Mouse (Mus musculus) embryo, embryonic 11.5 days (tissue): ENCODE data around the gene Slc6a19.
"Not testable (repeated sequence)": the region's sequence is repeated elsewhere in the genome, so short reads cannot be mapped to it uniquely, and the experiment has no call there.

Experiments
- DNase-seq: peaks from one replicate; pipeline ENCODE4 v3.0.0-alpha.2; 2012; ENCODE audit warnings: low read depth, low spot score

Slc6a19 gene

DNA sequence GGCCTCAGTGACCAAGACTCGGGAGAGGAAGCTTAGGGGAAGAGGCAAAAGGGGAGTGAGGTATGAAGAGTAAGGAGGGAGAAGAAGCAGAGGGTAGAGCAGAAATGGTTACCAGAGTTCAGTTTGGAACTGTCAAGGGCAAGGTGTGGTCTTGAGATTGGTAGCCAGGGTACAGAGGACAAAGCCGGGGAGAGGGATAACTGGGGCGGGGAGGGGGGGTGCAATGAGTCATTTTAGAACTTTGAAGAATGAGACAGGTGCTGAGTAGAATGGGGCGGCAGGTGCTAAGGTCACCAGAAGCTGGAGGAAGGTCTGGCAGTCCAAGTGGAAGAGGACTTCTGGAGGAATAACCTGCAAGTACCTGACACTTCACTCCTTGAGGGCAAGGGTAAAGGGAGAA, 8.5 kb upstream of the Slc6a19 start:
- no peak for DNase-seq

DNA sequence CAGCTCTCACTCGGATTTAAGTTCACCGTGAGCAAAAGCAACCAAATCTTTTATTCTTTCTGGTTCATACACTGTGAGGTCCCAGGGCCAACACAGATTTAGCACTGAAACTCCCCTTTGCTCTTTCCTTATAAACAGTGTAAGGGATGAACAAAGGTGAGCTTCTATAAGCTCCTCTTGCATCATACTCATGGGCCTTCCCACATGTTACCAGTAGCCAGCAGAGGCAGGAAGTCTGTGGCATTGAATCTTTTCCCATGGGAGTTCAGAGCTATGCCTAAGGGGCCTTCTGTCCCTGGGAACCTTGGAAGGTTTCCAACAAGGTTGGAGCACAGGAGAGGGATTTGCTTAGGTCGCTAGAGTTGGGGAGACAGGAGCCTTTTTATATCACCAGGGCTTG, 7.6 kb upstream of the Slc6a19 start:
- DNase-seq, result no peak

DNA sequence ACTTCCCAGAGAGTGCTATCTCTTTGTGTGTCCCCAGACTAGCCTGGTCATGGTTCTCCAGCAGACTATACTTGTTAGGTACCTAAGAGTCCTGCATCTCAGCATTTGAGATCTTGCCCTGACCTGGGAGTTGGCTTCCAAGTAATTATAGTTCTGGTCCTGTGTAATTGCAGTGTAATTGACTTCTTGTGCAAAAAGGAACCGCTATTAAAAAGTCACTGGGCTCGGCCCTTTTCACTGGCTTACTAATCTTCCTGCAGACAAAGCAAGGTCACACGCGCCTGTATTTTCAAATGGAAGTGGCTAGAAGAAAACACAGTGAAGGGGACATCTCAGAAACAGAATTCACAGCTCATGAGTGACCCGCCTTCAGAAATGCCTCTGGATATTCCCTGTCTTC, 7.1 kb upstream of the Slc6a19 start:
- no peak for DNase-seq

DNA sequence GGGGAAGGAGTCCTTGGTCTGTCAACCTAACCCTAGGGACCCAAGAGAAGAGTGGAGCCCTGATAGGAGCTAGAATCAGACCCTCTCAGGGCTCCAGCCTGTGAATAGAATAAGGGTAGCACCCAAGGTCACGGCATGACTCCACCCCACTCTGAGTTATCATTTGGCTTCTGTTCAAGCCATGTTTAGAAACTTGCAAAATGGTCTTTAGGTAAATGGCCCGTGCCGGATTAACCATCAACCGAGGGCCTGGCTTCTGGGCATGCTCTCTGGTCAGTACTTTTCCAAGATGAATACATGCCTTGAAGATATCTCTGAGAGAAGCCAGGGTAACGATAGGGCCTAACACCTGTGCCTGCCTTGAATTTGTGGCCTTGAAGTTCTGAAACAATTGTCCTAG, 6.6 kb upstream of the Slc6a19 start:
- no peak for DNase-seq

DNA sequence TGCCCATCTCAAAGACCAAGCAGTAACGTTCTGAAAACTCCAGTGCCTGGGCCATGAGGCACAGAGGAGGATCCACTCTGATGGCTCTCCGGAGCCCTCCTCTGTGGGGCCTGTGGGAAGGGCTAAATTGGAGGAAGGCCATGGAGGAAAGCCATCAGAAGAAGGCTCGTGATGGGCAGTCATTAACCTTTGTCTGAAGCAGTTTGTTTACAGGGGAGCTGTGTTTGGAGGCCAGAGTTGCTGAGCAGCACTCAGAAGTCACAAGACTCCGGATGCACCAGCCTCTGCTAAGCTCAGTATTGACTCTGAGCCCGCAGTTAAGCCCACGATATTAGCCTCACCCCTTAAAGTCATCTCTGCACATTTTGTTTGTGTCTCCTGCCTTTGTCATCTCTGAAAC, 4.8 kb upstream of the Slc6a19 start:
- no peak for DNase-seq

DNA sequence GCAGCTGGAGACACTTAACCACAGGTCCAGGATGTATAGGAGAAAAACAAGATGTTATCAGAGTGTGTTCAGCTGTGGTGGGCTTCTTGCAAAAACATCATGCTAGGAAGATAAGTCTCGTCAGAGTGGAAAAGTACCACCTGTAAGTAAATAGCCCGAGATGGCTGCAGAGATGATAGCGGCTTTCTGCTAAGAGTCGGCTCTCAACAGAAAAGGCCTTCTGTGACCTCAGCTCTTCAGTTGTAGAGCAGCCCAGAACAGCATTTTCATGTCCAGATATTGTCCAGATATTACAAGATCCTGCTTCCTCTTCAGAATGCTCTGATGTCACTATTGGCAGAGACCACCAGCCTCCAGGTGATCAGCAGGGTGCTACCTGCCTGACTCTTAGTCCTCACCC, 1.2 kb downstream of the Slc6a19 start:
- not testable (repeated sequence) for DNase-seq

DNA sequence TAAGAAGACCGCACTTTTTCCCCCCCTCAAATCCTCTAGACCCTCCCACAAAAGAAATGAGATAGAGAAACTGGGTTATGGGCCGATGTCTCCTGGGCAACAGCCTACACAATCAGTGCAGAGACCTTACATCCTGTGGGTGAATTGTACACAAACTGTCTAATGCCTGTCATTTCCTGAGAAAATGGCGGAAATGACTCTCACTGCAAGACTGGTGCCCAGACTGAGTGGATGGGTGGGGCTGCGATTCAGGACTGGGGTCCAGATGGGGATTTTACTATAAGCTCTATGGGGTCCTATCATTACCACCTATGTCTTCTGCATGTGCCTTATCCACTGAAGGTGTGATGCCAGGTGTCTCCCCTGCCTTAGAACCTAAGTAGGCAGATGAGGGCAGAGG, 1.9 kb downstream of the Slc6a19 start:
- no peak for DNase-seq

DNA sequence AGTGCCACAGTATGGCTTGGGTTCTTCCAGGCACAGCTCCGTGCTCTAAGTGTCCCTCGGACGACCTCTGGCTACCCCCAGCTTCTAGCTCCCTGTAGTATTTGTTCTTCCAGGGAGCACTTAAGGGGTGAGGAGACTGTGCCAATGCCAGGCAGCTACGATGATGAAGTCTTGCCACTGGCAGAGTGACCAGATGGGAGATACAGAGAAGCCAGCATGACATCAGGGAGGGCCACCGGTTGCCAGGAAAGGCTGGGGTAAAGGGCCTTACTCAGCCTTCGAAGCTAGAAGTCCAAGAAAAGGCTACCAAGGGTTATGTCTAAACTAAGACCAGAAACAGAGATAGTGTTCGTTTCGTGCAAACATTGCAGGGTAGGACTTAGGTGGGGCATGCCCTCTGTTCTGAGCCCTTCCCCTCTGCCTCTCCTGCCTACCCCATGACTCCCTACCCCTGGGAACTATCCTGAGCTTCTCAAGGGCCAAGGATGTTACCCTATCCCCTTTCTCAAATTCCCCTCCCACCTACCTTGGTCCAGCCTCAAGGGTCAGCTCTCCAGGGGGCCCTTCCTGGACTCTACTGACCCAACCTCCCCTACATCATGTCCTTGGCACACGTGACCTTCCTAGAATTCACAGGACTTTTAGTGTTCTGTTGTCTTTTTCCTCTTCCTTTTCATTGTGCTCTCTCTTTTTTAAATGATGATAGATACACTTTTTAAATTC, 3.3 kb downstream of the Slc6a19 start:
- no peak for DNase-seq

DNA sequence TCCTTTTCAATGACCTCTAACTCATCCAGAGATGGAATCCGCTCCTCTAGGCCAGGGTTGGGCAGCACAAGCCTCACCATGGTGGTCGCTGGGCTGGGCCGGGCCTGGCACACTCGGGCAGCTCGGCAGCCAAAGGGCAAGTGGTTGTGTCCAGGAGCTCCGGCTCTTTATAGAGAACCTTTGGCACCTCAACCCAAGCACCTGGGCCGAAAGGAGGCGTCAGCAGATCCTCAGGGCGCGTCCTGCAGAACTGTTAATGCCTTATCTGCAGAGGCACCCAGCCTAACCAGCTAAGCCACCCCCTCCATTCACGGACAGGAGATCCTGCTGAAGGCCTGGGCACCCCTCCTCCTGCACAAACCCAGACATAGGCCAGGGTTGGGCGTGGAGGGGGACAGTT, 4.1 kb downstream of the Slc6a19 start:
- no peak for DNase-seq

DNA sequence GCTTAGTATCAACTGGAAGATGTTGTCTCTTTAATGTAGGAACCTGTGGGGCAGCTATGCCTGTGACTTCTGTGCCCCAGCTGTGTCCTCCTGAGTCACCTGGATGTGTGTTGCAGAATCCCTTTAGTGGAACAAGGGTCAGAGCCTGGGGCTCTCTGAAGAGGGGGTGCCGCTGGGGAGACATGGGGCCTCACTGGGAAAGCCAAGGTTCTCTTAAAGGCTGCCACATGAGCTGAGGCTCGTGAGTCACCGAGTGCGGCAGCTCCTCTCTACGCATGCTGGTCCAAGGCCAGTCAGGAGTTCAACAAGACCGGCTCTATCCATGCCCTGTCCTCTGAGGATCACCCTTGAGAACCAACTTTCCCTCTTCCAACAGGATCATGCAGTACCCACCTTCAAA, 5.0 kb downstream of the Slc6a19 start:
- no peak for DNase-seq

DNA sequence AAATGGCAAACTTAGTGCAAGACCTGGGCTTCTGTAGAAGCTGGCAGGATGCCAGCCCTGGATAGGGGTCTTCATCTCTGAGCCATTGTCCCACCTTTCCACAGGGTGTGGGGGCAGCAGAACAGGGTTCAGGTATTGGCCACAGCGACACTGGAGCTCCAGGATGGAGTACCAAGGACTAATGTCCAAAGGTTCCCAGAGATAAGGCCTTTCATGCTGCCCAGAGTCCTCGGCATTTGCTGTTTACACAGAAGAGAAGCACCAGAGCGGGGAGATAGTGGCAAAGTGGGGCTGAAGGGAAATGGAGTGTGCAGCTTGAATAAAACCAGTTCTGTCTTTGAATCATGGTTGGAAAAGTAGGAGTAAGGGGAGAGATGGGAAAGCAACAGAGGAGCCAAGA, 8.1 kb downstream of the Slc6a19 start:
- no peak for DNase-seq

DNA sequence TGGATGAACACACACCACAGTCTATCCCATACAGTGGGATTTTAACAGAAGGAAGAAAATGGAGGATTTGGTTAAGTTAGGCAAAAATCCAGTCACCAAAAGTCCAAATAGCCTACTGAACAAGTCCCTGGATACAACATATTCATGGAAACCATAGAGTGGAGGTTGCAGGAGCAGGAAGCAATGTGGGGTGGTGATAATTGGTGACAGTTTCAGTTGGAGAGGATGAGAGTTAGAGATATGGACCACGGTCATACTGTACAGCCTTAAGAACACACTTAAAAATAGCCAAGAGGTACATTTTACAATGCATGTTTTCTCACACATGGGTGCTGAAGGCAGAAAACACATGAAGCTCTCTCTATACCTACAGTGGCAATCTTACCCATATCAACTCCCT, 9.7 kb downstream of the Slc6a19 start:
- no peak for DNase-seq

DNA sequence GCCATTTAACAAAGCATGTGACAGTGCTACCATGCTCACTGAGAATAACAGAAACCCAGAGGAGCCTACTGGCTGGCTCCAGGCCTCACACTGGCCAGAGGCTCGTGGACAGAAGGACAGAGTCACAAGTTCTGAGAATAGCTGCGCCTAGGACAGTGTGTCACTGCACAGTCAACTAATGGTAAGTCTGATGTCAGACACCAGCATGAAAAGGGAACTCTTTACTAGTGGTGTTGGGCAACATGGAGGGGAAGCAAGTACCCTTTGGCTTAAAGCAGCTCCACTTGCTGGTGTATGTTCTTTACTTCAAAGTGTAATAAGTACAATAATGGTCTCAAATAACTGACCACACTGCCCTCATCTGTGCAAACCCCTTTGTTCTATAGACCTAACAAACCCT, 11.3 kb downstream of the Slc6a19 start:
- no peak for DNase-seq

DNA sequence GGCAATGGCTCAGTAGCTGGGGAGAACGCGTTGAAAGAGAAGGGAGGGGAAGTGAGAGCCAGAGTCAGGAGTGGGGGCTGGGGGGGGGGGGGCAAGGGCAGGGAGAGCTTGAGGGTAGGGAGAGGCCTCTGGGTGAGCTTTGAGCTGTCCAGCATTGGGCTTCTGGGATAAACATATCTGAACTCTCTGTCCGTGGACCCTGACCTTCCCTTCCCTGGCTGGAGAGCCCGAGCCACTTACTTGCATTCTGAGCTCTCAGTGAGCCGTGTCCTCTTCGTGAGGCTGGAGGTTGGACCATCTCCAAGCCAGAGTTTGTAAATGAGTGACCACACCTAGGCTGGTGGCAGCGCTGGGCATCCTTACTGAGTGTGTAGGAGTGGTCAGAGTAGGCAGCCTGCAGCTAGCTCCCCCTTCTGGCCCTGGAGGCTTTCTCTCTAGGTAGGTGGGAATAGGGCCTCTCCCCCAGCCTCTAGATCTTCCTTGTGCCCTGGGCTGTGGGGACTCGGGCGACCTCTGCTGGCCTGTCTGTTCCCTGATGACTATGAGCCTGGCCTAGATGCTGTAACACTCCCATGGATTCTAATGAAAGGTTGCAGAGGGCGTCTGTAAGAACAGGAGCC, 12.3 kb downstream of the Slc6a19 start:
- peak; percentile 51 for DNase-seq

DNA sequence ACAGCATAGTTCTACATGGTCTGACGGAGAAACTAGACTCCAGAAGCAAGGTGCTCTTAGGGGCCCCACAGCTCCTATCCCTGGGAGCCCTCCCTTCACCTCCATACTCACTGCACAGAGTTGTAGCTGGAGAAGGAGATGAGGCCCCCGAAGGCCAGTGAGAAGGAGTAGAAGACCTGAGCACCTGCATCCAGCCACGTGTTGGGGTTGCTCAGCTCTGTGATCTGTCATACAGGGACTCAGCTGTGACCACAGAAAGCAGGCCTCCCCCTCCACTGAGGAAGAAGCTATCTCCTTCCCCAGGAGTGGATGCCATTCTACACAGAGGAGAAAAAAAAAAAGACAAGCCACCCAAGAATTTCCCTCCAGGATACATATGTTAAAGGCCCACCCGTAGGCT, 15.7 kb downstream of the Slc6a19 start:
- DNase-seq, result no peak

DNA sequence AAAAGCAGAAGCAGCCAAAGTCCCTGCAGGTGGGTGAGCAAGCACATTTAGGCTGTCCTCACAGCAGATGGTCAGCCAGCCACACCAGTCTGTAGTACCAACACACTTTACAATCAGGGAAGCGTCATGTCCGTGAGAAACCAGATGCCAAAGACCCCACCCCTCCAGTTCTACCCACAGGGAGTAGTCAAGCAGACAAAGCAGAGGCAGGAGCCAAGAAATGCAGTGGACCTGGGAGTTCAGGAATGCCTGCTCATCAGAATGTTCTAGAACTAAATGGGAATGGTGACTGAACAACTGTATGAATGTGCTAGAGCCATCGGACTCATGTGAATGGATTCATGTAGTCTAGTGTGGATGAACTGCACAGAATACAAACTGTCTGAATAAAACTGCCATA, 17.1 kb downstream of the Slc6a19 start:
- no peak for DNase-seq

DNA sequence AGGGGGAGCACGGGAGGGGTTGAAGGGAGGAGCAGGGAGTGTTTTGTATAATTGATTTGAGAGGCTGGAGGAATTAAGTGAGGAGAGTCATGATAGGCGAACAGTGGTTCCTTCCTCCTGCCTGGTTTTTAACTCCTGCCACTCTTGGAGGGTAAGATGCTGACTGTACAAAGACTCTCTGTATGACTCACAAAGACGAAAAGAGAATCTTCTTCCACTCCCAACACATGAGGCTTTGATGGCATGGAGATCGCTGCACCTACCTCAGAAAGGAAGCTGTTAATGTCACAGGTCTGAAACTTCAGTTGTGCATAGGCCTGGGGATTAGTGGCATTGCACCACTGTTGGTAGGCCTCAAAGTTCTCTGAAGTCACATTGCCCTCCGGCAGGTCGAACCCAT, 19.2 kb downstream of the Slc6a19 start:
- DNase-seq, result no peak

DNA sequence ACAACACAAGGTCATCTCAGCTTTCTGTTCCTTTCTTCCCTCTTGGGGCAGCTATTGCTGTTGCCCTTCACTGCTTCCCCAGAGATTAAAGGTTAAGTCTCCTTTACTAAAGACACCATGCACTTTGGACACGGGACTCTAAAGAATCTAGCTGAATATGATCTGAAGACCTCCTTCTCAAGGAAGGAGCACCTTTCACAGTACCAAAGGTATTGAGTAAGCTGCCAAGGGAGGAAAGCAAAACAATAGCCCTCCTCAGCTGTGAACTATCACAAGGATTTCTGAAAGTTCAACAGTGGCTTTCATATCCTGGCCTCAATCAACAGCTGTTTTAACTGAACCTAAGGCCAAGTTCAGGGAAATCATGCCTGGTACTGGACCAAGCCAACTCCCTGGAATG, 20.3 kb downstream of the Slc6a19 start:
- no peak for DNase-seq

DNA sequence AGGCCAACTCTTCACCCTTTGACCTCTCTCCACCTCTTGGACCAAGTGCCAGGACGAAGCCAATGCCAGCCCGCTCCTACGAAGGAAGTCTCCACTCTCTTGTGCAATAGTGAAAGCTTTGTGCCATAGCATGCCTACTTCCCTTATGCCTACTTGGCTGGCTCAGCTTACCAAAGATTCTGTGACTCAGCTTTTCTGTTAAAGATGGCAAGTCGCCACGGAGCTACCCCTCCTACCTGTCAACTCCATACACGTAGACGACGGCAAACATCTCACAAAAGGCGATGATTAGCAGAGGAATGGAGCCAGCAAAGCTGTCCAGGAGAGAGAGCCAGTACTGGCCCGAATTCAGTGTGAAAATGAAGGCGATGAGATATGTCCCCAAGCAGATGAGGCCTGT, 21.0 kb downstream of the Slc6a19 start:
- no peak for DNase-seq

DNA sequence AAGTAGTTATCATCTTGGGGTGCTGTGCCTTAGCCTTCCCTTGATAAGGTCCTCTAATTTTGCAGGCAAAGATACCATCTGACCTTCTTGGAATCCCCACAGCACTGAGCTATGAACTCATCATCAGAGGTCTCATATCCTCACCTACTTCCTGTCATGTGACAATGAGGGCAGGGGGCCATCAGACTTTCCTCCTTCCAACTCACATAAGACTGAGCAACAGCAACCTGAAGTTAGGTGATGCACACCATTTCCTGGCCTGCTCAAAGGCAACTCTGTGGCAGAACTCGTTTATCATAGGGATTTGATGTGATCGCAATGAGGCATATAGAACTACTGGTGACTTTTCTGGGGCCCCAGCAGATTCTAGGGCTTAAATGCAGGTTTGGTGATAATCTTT, 22.4 kb downstream of the Slc6a19 start:
- DNase-seq, result no peak

DNA sequence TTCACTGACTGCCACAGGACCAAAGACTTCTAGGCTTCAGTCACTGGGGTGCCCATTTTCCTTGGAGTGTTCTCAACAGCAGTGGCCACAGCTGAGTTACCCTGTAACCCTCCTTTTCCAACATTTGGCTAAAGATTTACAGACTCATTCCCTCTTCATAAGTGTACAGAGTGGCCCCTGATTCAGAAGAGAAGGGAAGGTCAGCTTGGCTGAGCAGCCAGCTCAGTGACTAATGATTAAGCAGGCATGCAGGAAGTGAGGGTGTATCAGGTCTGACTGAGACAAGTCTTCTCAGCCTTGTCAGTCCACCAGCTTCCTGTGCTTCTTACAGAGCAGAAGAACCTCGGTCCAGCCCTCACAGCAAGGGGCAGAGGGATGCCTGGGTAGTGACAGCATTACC, 24.3 kb downstream of the Slc6a19 start:
- DNase-seq, result no peak

DNA sequence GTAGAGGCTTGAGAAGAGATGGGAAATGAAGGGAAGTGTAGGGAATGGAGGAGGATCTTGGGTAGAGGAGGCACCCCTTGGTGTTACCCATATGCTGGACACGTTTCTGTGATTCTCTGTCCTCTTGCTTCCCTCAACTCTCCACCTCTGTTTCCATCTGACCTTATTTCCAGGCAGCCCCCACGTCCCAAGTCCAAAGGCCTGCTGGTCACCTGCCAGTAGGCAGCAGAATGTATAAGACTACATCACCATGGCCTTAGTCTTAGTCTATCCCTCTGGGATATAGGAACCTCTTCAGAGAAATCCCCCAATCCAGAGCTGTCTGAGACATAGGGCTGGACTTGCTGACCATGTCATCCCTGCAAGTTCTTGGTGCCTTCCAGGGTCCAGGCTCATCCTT, 25.4 kb downstream of the Slc6a19 start:
- no peak for DNase-seq

DNA sequence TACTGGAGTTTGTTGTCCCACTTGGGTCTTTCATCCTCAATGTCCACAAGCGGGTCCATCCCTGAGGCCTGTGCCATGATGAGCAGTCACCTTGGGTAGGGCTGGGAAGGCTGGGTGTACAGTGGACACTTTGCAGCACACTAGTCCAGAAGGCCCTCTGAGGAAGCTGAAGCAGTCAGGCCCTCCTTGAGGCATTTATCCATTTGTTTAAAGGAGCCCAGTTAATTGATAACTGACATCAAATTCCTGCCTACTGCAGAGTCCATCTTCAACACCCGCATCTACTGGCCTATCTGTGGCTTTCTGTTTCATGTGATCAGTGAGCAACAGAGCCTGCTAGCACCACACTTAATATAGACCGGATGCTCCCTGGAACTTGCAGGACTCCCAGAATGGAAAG, 26.8 kb downstream of the Slc6a19 start, which contains the start of gene Slc6a18:
Slc6a18 (minus strand) TSS at position 171 of the 400 bp plus-strand sequence.
- no peak for DNase-seq

DNA sequence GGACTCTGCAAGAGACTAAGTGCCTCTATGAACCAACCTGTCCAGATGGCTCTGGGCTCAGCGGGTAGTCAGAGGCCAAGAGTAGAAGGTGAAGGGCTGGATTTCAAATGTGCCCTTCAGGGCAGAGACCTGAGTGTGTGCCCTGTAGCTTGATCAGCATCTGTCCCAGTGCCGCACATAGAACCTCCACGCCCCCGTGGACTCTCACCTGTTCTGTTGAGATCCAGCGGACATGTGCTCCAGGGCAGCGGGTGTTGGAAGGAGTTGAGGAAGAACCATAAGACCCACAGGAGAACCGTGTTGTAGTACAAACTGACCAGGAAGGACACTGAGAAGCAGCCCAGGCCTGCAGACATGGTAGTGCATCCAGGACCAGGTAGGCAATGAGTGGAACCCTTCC, 29.5 kb downstream of the Slc6a19 start:
- no peak for DNase-seq
